Mouse (Mus musculus) heart, postnatal 14 days (tissue): ENCODE measurements around the gene Cdk2ap2. TPM values are rescaled to one million over a fixed set of nuclear protein-coding genes. Genes with fewer than 3 reads are reported as not detected.
"Not testable (repeated sequence)": the region's sequence is repeated elsewhere in the genome, so short reads cannot be mapped to it uniquely, and the experiment has no call there.

ENCODE experiments used
- DNase-seq, 2 experiments: peaks; one replicate each; pipeline ENCODE4 v3.0.0; 2021 to 2022
- intact Hi-C: fragments of 180-260 bp; cut with DNase I; formaldehyde crosslinking; loops from one replicate; pipeline ENCODE4 v1.15.1; 2025
- total RNA-seq, 2 experiments: library from RNA; stranded (reverse); gene quantifications; 2 replicates each; pipeline ENCODE4 v1.2.3; 2021

Gene Cdk2ap2
- total RNA-seq, 2 experiments from 2014 or later = 24.2 to 27.5 TPM

- DNase-seq, intact Hi-C loops: not testable (repeated sequence)
These were observed 32.5 kb upstream of the Cdk2ap2 start for GRCm38 (mm10) chr19:4064501-4064900.

- no peak for DNase-seq
- intact Hi-C loops = no loop called here
These were observed 30.7 kb upstream of the Cdk2ap2 start for GRCm38 (mm10) chr19:4066280-4066679.

GRCm38 (mm10) chr19:4066877-4067276, 30.1 kb upstream of the Cdk2ap2 start:
- DNase-seq = no peak
- intact Hi-C loops = no loop called here

GRCm38 (mm10) chr19:4068242-4068641, 28.7 kb upstream of the Cdk2ap2 start:
- DNase-seq, intact Hi-C loops: not testable (repeated sequence)

GRCm38 (mm10) chr19:4068717-4069410, 28.1 kb upstream of the Cdk2ap2 start:
- DNase-seq = no peak

GRCm38 (mm10) chr19:4070311-4070710, 26.7 kb upstream of the Cdk2ap2 start:
- intact Hi-C loops = no loop called here
- no peak for DNase-seq

More at GRCm38 (mm10) chr19:4068717-4069410, 28.1 kb upstream of the Cdk2ap2 start:
- intact Hi-C loops = no loop called here

- no peak for DNase-seq
- intact Hi-C loops = no loop called here
These were observed 26.2 kb upstream of the Cdk2ap2 start for GRCm38 (mm10) chr19:4070756-4071155.

GRCm38 (mm10) chr19:4071406-4071805, 25.6 kb upstream of the Cdk2ap2 start:
- no peak for DNase-seq
- intact Hi-C loops = no loop called here

- intact Hi-C loops = no loop called here
- no peak for DNase-seq
These were observed 24.1 kb upstream of the Cdk2ap2 start for GRCm38 (mm10) chr19:4072706-4073424.

GRCm38 (mm10) chr19:4075531-4075930, 21.5 kb upstream of the Cdk2ap2 start:
- intact Hi-C loops = no loop called here

GRCm38 (mm10) chr19:4079594-4079993, 17.4 kb upstream of the Cdk2ap2 start:
- intact Hi-C loops = no loop called here
- no peak for DNase-seq

More at GRCm38 (mm10) chr19:4075531-4075930, 21.5 kb upstream of the Cdk2ap2 start:
- DNase-seq = no peak

- no peak for DNase-seq
- intact Hi-C loops = loop anchor here (2.0 kb wide), 1 partner anchor 28 kb away; no protein-coding TSS in a partner anchor
These were observed 16.4 kb upstream of the Cdk2ap2 start for GRCm38 (mm10) chr19:4080511-4081009.

GRCm38 (mm10) chr19:4081394-4081793, 15.6 kb upstream of the Cdk2ap2 start, which contains the start of gene Cabp2:
Cabp2 (plus strand) TSS chr19:4081578.
- no peak for DNase-seq
- intact Hi-C loops = loop anchor here (2.0 kb wide), 1 partner anchor 29 kb away; no protein-coding TSS in a partner anchor

- intact Hi-C loops = no loop called here
- DNase-seq = no peak
These were observed 14.6 kb upstream of the Cdk2ap2 start for GRCm38 (mm10) chr19:4082219-4082965.

- intact Hi-C loops = no loop called here
- DNase-seq = no peak
These were observed 13.7 kb upstream of the Cdk2ap2 start for GRCm38 (mm10) chr19:4083316-4083715.

GRCm38 (mm10) chr19:4083826-4084225, 13.2 kb upstream of the Cdk2ap2 start:
- DNase-seq = no peak
- intact Hi-C loops = no loop called here

- intact Hi-C loops = no loop called here
- DNase-seq = no peak
These were observed 12.0 kb upstream of the Cdk2ap2 start for GRCm38 (mm10) chr19:4084984-4085383.

- intact Hi-C loops = no loop called here
- DNase-seq = no peak
These were observed 10.8 kb upstream of the Cdk2ap2 start for GRCm38 (mm10) chr19:4086156-4086555.

- intact Hi-C loops = no loop called here
- peak in 1 of 2 experiments; percentile 20 for DNase-seq
These were observed 9.9 kb upstream of the Cdk2ap2 start for GRCm38 (mm10) chr19:4087090-4087489.

GRCm38 (mm10) chr19:4088146-4088545, 8.8 kb upstream of the Cdk2ap2 start:
- intact Hi-C loops = no loop called here
- no peak for DNase-seq

GRCm38 (mm10) chr19:4089128-4089527, 7.9 kb upstream of the Cdk2ap2 start:
- DNase-seq = no peak
- intact Hi-C loops = no loop called here
